Mouse (Mus musculus): ENCODE results near the gene Ccr5.
"Not testable (repeated sequence)": the region's sequence is repeated elsewhere in the genome, so short reads cannot be mapped to it uniquely, and the experiment has no call there.

The Ccr5 gene

DNA sequence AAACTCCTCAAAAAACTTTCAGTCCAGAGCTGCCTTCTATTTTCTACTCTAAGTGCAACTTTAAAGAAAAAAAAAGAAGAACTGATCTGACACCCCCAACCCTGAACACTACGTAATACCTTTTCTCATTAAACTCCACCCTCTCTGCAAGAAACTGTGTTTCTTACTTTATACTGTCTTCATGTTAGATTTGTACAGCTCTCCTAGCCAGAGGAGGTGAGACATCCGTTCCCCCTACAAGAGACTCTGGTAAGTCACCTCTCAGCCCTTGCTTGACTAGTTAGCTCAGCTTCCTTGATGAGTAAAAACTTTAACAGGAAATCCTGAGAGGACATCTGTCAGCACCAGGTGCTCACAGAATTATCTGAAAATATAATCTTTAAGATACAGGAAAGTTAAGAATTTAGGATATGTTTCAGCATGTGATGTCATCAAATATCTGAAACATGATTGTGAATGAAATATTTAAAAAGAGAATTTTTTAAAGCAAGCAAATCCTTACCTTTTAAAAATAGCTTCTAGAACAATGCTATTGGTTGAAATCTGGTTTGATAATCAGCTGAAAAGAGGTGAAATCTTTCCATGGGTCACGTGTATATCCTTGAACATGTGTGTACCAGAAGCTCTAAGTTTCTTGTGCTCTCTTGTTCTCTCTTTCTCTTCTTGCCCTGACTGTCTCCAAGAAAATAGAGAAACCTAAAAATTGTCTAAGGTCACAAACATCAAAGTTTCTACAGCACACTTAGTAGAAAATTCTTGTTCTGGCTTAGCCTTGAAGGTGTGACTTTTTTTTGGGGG is at the start of gene Ccr5:
TSS of gene Ccr5 (plus strand) at position 157 of the 798 bp plus-strand sequence.
- no peak for DNase-seq

DNA sequence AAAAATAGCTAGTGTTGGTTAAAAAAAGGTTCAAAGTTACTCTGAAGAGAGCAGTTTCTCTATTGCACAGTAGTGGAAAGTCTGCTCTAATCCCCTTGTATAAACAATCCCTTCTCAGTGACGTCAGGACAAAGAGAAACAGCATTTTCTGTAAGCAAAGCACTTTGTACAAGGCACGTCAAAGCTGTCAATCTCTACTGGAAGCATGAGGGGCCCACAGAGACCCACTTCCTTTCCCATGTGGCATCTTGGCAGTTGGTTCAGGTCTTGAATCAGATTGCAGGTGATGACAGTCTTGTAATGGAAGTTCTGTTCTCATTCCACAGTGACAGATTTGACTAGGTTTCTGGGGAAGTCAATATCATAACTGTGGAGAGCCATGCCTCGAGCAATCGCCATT is 41.5 kb upstream of the Ccr5 start:
- no peak for DNase-seq

GRCm38 (mm10) chr9:124080471-124080870 is 40.9 kb upstream of the Ccr5 start:
- not testable (repeated sequence) for DNase-seq

GRCm38 (mm10) chr9:124090441-124090840 is 30.9 kb upstream of the Ccr5 start:
- DNase-seq: no peak

GRCm38 (mm10) chr9:124099127-124099526 is 22.2 kb upstream of the Ccr5 start:
- DNase-seq: no peak

GRCm38 (mm10) chr9:124100357-124100756 is 21.0 kb upstream of the Ccr5 start:
- DNase-seq: no peak

- DNase-seq: no peak
Observed at GRCm38 (mm10) chr9:124101723-124102122, 19.6 kb upstream of the Ccr5 start, which contains the start of gene Ccr2. Ccr2 (plus strand) TSS chr9:124101950.

GRCm38 (mm10) chr9:124103199-124103598 is 18.1 kb upstream of the Ccr5 start:
- DNase-seq: no peak

DNA sequence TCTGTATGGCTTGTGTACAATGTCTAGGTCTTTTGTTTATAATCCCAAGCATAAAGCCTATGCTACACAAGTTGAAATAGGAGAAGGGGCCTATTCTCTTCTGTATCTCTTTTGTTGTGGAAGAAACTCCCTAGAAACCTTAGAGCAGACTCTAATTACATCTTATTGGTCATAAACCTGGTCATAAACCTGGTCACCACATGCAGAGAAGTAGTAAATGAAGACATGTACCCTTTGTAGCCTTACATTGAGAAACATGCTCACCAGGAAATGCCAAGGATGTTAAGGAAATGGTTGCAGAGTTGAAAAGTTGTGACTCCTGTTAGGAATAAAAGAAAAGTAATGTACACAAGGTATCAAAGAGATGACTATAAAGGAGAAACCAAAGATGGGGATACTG is 16.1 kb upstream of the Ccr5 start:
- DNase-seq: no peak

GRCm38 (mm10) chr9:124107232-124107631 is 14.1 kb upstream of the Ccr5 start:
- no peak for DNase-seq

- no peak for DNase-seq
Observed at GRCm38 (mm10) chr9:124108356-124109127, 12.8 kb upstream of the Ccr5 start.

DNA sequence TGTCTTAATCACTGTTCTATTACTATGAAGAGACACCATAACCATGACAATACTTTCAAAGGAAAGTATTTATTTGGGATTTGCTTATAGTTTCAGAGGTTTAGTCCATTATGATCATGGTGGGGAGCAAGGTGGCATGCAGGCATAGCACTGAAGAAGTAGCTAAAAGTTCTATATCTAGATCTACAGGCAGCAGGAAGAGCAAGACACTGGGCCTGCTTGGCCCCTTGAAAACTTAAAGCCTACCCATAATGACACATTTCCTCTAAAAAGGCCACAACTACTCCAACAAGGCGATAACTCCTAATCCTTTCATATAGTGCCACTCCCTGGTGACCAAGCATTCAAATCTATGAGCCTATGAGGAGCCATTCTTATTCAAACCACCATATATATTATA is 9.3 kb upstream of the Ccr5 start:
- no peak for DNase-seq

- DNase-seq: no peak
Observed at GRCm38 (mm10) chr9:124112591-124113239, 8.6 kb upstream of the Ccr5 start.

- DNase-seq: no peak
Observed at GRCm38 (mm10) chr9:124113777-124114176, 7.6 kb upstream of the Ccr5 start.

DNA sequence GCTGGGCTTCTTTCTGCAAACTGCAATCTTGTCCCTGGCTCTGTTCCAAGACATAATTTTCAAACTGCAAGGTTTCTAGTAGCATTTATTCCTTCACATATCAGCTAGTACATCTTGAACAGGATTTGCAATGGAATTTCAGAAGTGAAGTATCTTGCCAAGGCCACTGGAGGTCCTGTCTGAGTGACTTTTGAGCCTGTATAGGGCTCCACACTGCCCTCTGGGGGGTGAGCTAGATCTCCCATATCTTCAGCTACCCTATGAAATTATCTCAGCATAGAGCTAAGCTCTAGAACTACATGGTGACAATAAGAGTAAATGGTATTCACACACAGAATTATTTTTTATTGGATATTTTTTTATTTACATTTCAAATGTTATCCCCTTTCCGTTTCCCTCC is 2.9 kb upstream of the Ccr5 start:
- DNase-seq: peak; percentile 40 to 65

- DNase-seq: peak; percentile 24 to 26
Observed at GRCm38 (mm10) chr9:124125576-124125975, 4.2 kb downstream of the Ccr5 start.

- peak; percentile 25 to 27 for DNase-seq
Observed at GRCm38 (mm10) chr9:124126373-124126772, 5.0 kb downstream of the Ccr5 start.

DNA sequence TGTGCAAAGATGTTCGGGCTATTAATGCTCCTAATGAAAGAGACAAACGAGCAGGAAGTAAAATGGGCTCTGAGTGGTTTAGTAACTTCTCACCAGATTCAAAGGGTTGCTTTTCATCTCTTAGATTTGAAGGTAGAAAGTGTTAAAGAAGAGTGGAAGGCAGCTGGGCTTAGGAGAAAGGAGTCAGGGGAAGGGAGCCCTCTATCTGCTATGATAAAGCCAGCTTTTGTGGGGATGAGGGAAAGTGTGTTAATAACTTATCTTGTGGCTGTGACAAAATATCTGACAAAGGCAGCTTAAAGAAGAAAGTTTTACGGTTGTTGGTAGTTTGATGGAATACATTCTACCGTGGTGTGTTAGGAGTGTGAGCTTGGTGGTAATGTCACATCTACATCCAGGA is 6.1 kb downstream of the Ccr5 start:
- no peak for DNase-seq

GRCm38 (mm10) chr9:124128379-124128778 is 7.0 kb downstream of the Ccr5 start:
- peak in 1 of 2 experiments; percentile 57 for DNase-seq

DNA sequence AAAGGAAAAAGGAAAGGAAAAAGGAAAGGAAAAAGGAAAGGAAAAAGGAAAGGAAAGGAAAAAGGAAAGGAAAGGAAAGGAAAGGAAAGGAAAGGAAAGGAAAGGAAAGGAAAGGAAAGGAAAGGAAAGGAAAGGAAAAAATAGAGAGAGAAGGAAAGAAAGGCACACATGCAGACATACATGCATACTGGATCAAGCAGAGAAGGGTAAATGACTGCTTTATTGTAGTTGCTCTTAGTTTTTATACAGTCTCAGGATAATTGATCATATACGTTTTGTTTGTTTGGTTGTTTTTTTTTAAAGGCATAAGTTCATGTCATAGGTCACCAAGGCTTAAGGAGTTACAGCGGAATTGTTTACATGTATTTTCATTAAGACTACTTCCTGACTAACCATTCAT is 11.6 kb downstream of the Ccr5 start:
- not testable (repeated sequence) for DNase-seq

DNA sequence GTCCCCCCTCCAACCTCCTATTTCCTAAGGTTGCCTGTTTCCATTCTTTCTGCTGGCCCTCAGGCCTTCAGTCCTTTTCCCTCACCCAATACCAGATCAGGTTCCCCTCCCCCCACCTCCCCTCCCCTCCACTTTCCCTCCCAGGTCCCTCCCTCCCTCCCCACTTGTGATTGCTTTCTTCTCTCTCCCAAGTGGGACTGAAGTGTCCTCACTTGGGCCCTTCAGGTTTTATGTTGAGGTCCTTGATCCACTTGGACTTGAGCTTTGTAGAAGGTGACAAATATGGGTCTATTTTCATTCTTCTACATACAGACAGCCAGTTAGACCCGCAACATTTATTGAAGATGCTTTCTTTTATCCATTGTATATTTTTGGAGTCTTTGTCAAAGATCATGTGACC is 13.6 kb downstream of the Ccr5 start:
- DNase-seq: peak; percentile 32 to 44

DNA sequence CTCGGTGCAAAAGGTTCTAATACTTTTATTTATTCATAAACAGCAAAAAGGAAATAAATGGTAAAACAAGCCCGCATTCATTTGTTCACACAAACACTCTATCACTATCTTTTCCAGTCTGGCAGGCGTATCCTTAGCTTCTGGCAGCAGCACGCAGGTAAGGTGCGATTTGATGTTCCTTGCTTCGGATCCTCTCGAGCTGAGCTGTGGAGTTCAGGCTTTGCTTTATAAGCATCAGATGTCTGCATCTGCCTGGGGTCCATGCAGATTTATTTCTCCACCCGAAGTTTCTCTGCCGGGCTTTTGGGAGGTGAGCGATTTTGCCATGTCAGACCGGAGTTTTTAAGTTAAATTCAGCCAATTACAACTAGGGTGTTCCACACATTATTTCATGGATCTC is 16.3 kb downstream of the Ccr5 start:
- no peak for DNase-seq

DNA sequence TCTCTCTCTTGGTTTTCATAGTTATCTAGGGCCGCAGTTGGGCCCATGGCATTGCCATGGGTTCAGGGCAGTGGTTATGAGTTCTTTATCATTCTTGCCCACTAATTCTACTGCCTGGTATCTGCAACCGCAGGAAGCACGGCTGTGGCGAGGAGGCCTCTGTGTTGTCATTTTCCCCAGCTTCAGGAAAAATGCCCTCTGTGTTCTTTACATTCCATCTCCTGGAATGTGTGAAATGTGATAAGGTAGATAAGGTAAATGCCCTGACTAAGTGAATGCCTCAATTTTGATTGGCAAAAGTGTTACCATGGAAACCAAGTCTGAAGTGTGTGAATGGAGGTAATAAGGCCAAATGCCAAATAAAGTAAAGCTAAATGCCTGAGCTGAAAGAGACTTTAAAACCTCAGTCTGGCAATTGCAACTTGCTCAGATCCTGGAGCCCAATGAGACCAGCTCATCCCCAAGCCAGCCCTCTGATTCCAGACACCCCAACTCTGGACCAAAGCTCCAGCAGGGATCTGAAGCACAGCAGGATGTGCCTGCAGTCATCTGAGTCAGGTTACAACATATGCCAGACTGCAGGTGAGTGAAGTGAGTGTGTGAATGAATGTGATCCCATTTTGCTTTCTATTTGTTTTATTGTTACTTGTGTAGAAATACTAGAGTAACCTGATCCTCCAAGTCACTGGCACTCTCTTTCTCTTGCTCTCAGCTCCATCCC is 16.9 kb downstream of the Ccr5 start:
- peak in 1 of 2 experiments; percentile 21 for DNase-seq
